Mouse (Mus musculus) MEL (cell line): ENCODE data around the gene Slc41a2. TPM values are rescaled to one million over a fixed set of nuclear protein-coding genes. Genes with fewer than 3 reads are reported as not detected.

Source experiments
- DNase-seq: peaks from one replicate; pipeline ENCODE4 v3.0.0; 2011; ENCODE audit warnings: low read depth, low spot score
- H3K27ac ChIP-seq: 2 replicates; pipeline ENCODE4 v1.5.1; 2012; ENCODE audit warnings: low read depth, mild to moderate bottlenecking, control low read depth, low read length, moderate library complexity; ENCODE audit not compliant: control insufficient read depth
- H3K27me3 ChIP-seq, 2 experiments: fragments of 150-350 bp in 1 of 2; sonication (generic) in 1 of 2; 2 replicates each; pipeline ENCODE4 v1.6.1; 2012; ENCODE audit warnings: low read length in 2 of 2, mild to moderate bottlenecking in 2 of 2, improper control_type of control experiment in 1 of 2, moderate library complexity in 1 of 2; ENCODE audit not compliant: insufficient read depth in 2 of 2, control insufficient read depth in 1 of 2
- H3K36me3 ChIP-seq, 2 experiments: 2 replicates each; pipeline ENCODE4 v1.6.1; 2012 to 2014; ENCODE audit warnings: low read length in 2 of 2, improper control_type of control experiment in 1 of 2, inconsistent platforms in 1 of 2, mild to moderate bottlenecking in 1 of 2; ENCODE audit not compliant: insufficient read depth in 2 of 2, control insufficient read depth in 1 of 2
- H3K4me1 ChIP-seq, 2 experiments: fragments of 150-350 bp in 1 of 2; sonication (generic) in 1 of 2; 2 replicates each; pipeline ENCODE4 v1.6.1; 2012; ENCODE audit warnings: low read length in 2 of 2, improper control_type of control experiment in 1 of 2, mild to moderate bottlenecking in 1 of 2; ENCODE audit not compliant: insufficient read depth in 2 of 2, control insufficient read depth in 1 of 2
- H3K4me3 ChIP-seq, 2 experiments: fragments of 150-350 bp in 1 of 2; sonication (generic) in 1 of 2; 2 replicates each; pipeline ENCODE4 v1.5.1; 2012; ENCODE audit warnings: low read depth in 2 of 2, low read length in 2 of 2, mild to moderate bottlenecking in 2 of 2, moderate library complexity in 2 of 2, control low read depth in 1 of 2, improper control_type of control experiment in 1 of 2; ENCODE audit not compliant: control insufficient read depth in 1 of 2, insufficient read depth in 1 of 2
- H3K79me2 ChIP-seq: 2 replicates; pipeline ENCODE4 v1.6.1; 2012; ENCODE audit warnings: mild to moderate bottlenecking, low read length, moderate library complexity; ENCODE audit not compliant: control insufficient read depth, poor library complexity, insufficient read depth
- H3K9ac ChIP-seq: 2 replicates; pipeline ENCODE4 v1.6.1; 2012; ENCODE audit warnings: low read depth, mild to moderate bottlenecking, control low read depth, low read length, moderate library complexity; ENCODE audit not compliant: control insufficient read depth, poor library complexity, severe bottlenecking
- H3K9me3 ChIP-seq: fragments of 150-350 bp; sonication (generic); replicated peaks from 2 replicates; pipeline ENCODE4 v1.6.1; 2012; ENCODE audit warnings: mild to moderate bottlenecking, low read length, improper control_type of control experiment, moderate library complexity; ENCODE audit not compliant: insufficient read depth
- BHLHE40 ChIP-seq: IDR thresholded peaks from 2 replicates; pipeline ENCODE4 v1.6.1; 2012; ENCODE audit warnings: low read depth, mild to moderate bottlenecking, inconsistent platforms, low read length, improper control_type of control experiment, borderline replicate concordance
- CHD1 ChIP-seq: IDR thresholded peaks from 2 replicates; pipeline ENCODE4 v1.6.1; 2012; ENCODE audit warnings: low read depth, mild to moderate bottlenecking, inconsistent platforms, low read length, improper control_type of control experiment
- E2F4 ChIP-seq: IDR thresholded peaks from 2 replicates; pipeline ENCODE4 v1.6.1; 2011; ENCODE audit warnings: low read depth, low read length, improper control_type of control experiment, borderline replicate concordance
- ELF1 ChIP-seq: IDR thresholded peaks from 2 replicates; pipeline ENCODE4 v1.6.1; 2014; ENCODE audit warnings: low read depth, mild to moderate bottlenecking, inconsistent platforms, low read length, improper control_type of control experiment, moderate library complexity
- EP300 ChIP-seq, 2 experiments: IDR thresholded peaks; 2 replicates each; pipeline ENCODE4 v1.6.1; 2011; ENCODE audit warnings: improper control_type of control experiment in 2 of 2, low read length in 2 of 2, low read depth in 1 of 2, mild to moderate bottlenecking in 1 of 2
- GABPA ChIP-seq: IDR thresholded peaks from 2 replicates; pipeline ENCODE4 v1.6.1; 2012; ENCODE audit warnings: low read depth, mild to moderate bottlenecking, inconsistent platforms, low read length, improper control_type of control experiment, moderate library complexity
- GATA1 ChIP-seq: IDR thresholded peaks from 2 replicates; pipeline ENCODE4 v1.6.1; 2011; ENCODE audit warnings: low read depth, low read length, improper control_type of control experiment
- JUND ChIP-seq: IDR thresholded peaks from 2 replicates; pipeline ENCODE4 v1.6.1; 2011; ENCODE audit warnings: low read depth, mild to moderate bottlenecking, improper control_type of control experiment, low read length
- MAFK ChIP-seq: IDR thresholded peaks from 2 replicates; pipeline ENCODE4 v1.6.1; 2011; ENCODE audit warnings: low read depth, mild to moderate bottlenecking, low read length, improper control_type of control experiment, borderline replicate concordance
- NELFE ChIP-seq: IDR thresholded peaks from 2 replicates; pipeline ENCODE4 v1.6.1; 2011; ENCODE audit warnings: low read depth, low read length, improper control_type of control experiment
- NRF1 ChIP-seq: IDR thresholded peaks from 2 replicates; pipeline ENCODE4 v1.6.1; 2014; ENCODE audit warnings: low read depth, mild to moderate bottlenecking, inconsistent platforms, low read length, improper control_type of control experiment, moderate library complexity; ENCODE audit not compliant: poor library complexity, insufficient read depth, severe bottlenecking
- POLR2AphosphoS2 ChIP-seq: IDR thresholded peaks from 2 replicates; pipeline ENCODE4 v1.6.1; 2011; ENCODE audit warnings: low read length, improper control_type of control experiment
- POLR2AphosphoS5 ChIP-seq: IDR thresholded peaks from 2 replicates; pipeline ENCODE4 v1.6.1; 2012; ENCODE audit warnings: low read depth, borderline replicate concordance, mild to moderate bottlenecking, inconsistent platforms, low read length, moderate library complexity, mixed read lengths
- RCOR1 ChIP-seq: IDR thresholded peaks from 2 replicates; pipeline ENCODE4 v1.6.1; 2012; ENCODE audit warnings: low read depth, mild to moderate bottlenecking, inconsistent platforms, low read length, improper control_type of control experiment
- SIN3A ChIP-seq: IDR thresholded peaks from 2 replicates; pipeline ENCODE4 v1.6.1; 2012; ENCODE audit warnings: low read length, improper control_type of control experiment, inconsistent platforms
- TAL1 ChIP-seq: IDR thresholded peaks from 2 replicates; pipeline ENCODE4 v1.6.1; 2012; ENCODE audit warnings: mild to moderate bottlenecking, inconsistent platforms, low read length, moderate library complexity, mixed read lengths
- TBP ChIP-seq: IDR thresholded peaks from 2 replicates; pipeline ENCODE4 v1.8.0; 2011; ENCODE audit warnings: low read depth, low read length, improper control_type of control experiment
- USF1 ChIP-seq: IDR thresholded peaks from 2 replicates; pipeline ENCODE4 v1.6.1; 2014; ENCODE audit warnings: low read depth, mild to moderate bottlenecking, inconsistent platforms, low read length, improper control_type of control experiment, moderate library complexity
- USF2 ChIP-seq, 2 experiments: IDR thresholded peaks; 2 replicates each; pipeline ENCODE4 v1.6.1; 2011 to 2012; ENCODE audit warnings: improper control_type of control experiment in 2 of 2, low read length in 2 of 2, borderline replicate concordance in 1 of 2, inconsistent platforms in 1 of 2, low read depth in 1 of 2, mild to moderate bottlenecking in 1 of 2; ENCODE audit not compliant: insufficient read depth in 1 of 2
- ZC3H11A ChIP-seq: IDR thresholded peaks from 2 replicates; pipeline ENCODE4 v1.6.1; 2012; ENCODE audit warnings: low read depth, mild to moderate bottlenecking, inconsistent platforms, low read length, improper control_type of control experiment
- ZMIZ1 ChIP-seq: IDR thresholded peaks from 2 replicates; pipeline ENCODE4 v1.6.1; 2012; ENCODE audit warnings: low read depth, mild to moderate bottlenecking, inconsistent platforms, low read length, improper control_type of control experiment, moderate library complexity
- polyA plus RNA-seq, 2 experiments: library from polyadenylated mRNA; stranded (reverse) in 1 of 2; unstranded in 1 of 2; fragments of >175 nt in 1 of 2; fragments of >200 nt in 1 of 2; gene quantifications; 2 replicates each; pipeline versions ENCODE4 v1.2.1 to v1.2.4; 2012; ENCODE audit warnings: low replicate concordance in 2 of 2, low read depth in 1 of 2; ENCODE audit not compliant: insufficient read length in 2 of 2, insufficient read depth in 1 of 2, missing spikeins in 1 of 2
- total RNA-seq: library from RNA; depleted of rRNA; stranded (reverse); fragments of 300-350 nt; gene quantifications from 2 replicates; pipeline ENCODE4 v1.2.3, GENCODE M21; 2012

Gene Slc41a2
- total and polyA plus RNA-seq, 3 experiments = not detected

DNA sequence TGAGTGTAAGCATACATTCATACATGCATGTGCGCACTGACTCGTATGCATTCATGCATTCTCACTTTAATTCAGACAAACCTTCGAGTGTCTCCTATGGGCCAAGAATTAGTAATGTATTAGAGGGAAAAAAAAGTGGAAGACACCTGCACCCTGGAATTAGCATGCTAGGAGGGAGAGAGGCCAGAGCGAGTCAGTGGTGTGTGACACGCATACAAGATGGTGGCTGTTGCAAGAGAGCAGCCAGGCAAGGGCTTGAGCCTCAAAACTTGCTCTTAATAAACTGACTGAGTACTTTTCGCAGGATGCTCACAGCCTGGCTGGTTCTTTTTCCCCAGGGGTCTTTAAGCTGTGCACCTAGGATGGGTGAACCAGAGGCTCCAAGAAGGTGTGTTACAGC is 152.6 kb downstream of the Slc41a2 start:
- Histone ChIP-seq H3K9ac (no peak overlapping the region), H3K4me1 (peaks cover 19 to 42% of the 10 kb centered on the region in 2 experiments), H3K79me2 (no peaks in the 10 kb centered on the region), H3K27me3 (no peaks in the 10 kb centered on the region), H3K36me3 (peaks cover 0 to 19% of the 10 kb centered on the region in 2 experiments; a peak in 2 of 4 replicates), H3K9me3 (no peaks in the 10 kb centered on the region), H3K27ac (no peak overlapping the region), H3K4me3 (no peak overlapping the region)
- no peak for DNase-seq
- TF ChIP-seq RCOR1 = no peak
- TF ChIP-seq POLR2AphosphoS2 = no peak
- TF ChIP-seq BHLHE40 = no peak
- no peak for TF ChIP-seq EP300 (IDR thresholded peaks at IDR 0.05; ENCODE audit: low read depth in 1 of 2, low read length in 2 of 2)
- TF ChIP-seq USF1 = no peak
- TF ChIP-seq, all 39 proteins: peak for 0

DNA sequence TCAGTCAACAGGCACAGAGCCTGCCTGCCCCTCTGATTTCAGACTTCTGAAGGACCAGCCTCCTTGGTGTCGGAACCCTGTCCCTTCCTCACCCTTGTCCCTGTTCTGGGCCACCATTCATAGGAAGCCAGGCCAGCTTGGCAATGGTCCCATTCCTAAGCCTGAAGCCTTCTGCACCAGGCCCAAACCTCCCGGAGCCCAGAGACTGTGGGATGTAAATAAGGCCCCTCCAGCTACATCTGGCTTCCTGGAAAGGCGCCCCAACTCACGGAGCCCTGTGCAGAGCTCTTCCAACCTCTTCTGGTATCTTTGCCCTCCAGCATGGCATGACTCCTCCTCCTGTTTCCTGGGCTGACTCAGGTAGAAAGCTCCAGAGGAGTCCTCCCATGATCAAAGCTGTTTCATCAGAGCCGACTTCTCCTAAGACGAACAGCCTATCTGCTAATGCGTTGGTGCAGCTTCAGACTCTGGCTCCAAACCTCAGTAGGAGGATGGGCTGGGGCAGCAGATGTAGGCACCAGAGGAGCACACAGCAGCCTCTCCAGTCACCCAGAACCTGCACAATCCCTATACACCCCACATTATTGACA is 153.1 kb downstream of the Slc41a2 start:
- no peak for TF ChIP-seq E2F4
- TF ChIP-seq TAL1 = peak; percentile 27
- no peak for TF ChIP-seq GATA1
- no peak for TF ChIP-seq CHD1
- TF ChIP-seq BHLHE40 = no peak; the same call in 1 of the 2 replicates
- no peak for TF ChIP-seq NRF1
- Histone ChIP-seq H3K4me1 (peaks cover 19 to 42% of the 10 kb centered on the region in 2 experiments), H3K27ac (peak overlapping the region; percentile 54), H3K9me3 (no peaks in the 10 kb centered on the region), H3K36me3 (peaks cover 0 to 19% of the 10 kb centered on the region in 2 experiments; a peak in 2 of 4 replicates), H3K9ac (peak overlapping the region; percentile 12), H3K4me3 (no peak overlapping the region; a peak in 1 of 4 replicates), H3K27me3 (no peaks in the 10 kb centered on the region), H3K79me2 (no peaks in the 10 kb centered on the region)
- peak; percentile 26 for DNase-seq

DNA sequence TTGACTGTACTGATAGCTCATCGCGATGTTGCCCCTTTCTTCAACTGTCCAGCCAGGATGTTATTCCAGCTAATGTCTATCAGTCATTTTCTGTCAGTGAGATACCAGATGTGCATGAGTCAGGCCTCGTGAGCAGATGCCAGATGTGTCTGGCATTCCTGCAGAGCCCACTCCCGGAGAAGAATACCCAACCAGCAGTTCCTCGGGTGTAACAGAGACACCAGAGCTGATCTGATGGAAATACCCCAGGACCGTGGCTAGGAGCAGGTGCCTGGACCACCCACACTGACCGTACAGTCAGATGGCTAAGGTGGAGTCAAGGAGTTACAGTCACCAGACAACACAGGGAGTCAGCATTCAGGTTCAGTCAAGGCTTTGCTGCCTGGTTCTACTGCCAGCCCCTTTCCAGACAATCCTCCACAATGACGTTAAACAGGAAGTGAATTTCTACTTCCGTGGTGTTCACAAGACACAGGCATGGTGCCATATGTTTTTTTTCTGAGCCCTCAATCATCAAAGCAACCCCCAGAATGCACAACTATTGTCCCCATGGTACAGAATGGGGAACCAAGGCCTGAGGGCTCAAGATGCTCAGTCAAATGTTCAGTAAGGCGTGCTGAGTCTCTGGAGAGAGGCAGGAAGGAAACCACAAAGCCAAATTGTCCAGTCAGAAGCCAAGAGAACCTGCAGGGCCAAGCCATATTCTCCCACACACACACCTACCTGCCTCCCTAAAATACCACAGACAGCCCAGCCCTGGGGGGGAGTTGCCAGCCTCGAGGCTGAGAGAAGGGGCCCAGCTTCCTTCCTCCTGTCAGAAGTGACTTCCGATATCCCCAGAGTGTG is 153.8 kb downstream of the Slc41a2 start:
- TF ChIP-seq JUND (no peak), EP300 (IDR thresholded peaks at IDR 0.05; ENCODE audit: low read depth in 1 of 2, low read length in 2 of 2) (no peak), NELFE (no peak), RCOR1 (no peak), SIN3A (no peak), ZMIZ1 (no peak), POLR2AphosphoS5 (no peak), GABPA (no peak), MAFK (no peak), ELF1 (no peak), TBP (no peak), USF2 (IDR thresholded peaks at IDR 0.05; ENCODE audit: borderline replicate concordance in 1 of 2, insufficient read depth in 1 of 2, low read depth in 1 of 2, low read length in 2 of 2) (no peak), ZC3H11A (no peak), CHD1 (no peak), BHLHE40 (no peak; the same call in 1 of the 2 replicates)
- Histone ChIP-seq H3K4me1 (peaks cover 19 to 42% of the 10 kb centered on the region in 2 experiments), H3K27ac (peak overlapping the region; percentile 54), H3K36me3 (peaks cover 0 to 19% of the 10 kb centered on the region in 2 experiments; a peak in 2 of 4 replicates), H3K27me3 (no peaks in the 10 kb centered on the region), H3K79me2 (no peaks in the 10 kb centered on the region), H3K9me3 (no peaks in the 10 kb centered on the region), H3K9ac (peak overlapping the region; percentile 12; the same call in 1 of the 2 replicates), H3K4me3 (no peak overlapping the region)
- peak; percentile 52 for DNase-seq
